Mouse (Mus musculus) bone marrow macrophage, adult 2 months (primary cell): Measurements from ENCODE around the gene Diaph2.

Experiments used
- CTCF ChIP-seq: IDR thresholded peaks from 2 replicates; pipeline ENCODE4 v1.5.1; 2012; ENCODE audit warnings: low read depth, mild to moderate bottlenecking, low read length, moderate library complexity
- POLR2A ChIP-seq: IDR thresholded peaks from 2 replicates; pipeline ENCODE4 v1.6.1; 2012; ENCODE audit warnings: mild to moderate bottlenecking, low read depth, low read length, borderline replicate concordance

DNA sequence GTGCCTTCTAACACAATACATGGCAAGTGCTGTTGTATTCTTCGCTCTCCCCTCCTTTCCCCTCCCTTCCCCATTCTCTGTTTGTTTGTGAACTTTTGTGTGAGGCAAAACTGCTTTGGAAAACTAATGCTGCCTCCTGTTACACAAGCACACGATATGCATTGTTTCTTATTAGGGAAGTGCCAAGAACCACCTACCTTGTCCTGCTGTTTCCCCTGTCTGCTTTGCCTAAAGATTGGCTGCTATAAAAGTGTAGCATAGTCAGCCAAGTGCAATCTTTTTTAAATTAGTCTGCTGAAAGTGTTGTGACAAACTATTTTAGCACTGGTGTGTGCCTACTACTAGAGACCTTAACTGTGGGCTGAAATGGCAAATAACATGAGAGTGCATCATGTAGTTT, 15.8 kb downstream of the Diaph2 start:
- TF ChIP-seq CTCF, result no peak
- TF ChIP-seq POLR2A, result no peak
